Comparison of ENCODE assay signal across 7 mouse cellular contexts in genomic region chr11:115257775-115258510, GRCm38 (mm10). TPM values are rescaled to one million over a fixed set of nuclear protein-coding genes. Genes with fewer than 3 reads are reported as not detected.
A peak's percentile ranks its signal among the peaks of the same experiment; 100 is the strongest.
DNase-seq lines count a peak whose midpoint lies in the region; ATAC-seq and TF ChIP-seq lines count a peak whose summit lies in the region.

No protein-coding gene starts in this region.

- H3K9me3 ChIP-seq in G1E (replicated peaks): peaks cover 6% of the 10 kb centered on the region
- no peaks in the 10 kb centered on the region for H3K9me3 ChIP-seq in intestine, embryonic 14.5 days (ENCODE audit: control insufficient read depth, low read length)

- no peaks in the 10 kb centered on the region for H3K36me3 ChIP-seq in G1E (replicated peaks)
- H3K36me3 ChIP-seq in intestine, embryonic 14.5 days (ENCODE audit: control insufficient read depth, insufficient read depth, low read length): no peaks in the 10 kb centered on the region

- peaks cover 77% of the 10 kb centered on the region for H3K27me3 ChIP-seq in G1E (ENCODE audit: insufficient read depth, low read length)
- peaks cover 66% of the 10 kb centered on the region for H3K27me3 ChIP-seq in intestine, embryonic 14.5 days (replicated peaks; ENCODE audit: control insufficient read depth, insufficient read depth, low read length)

- 0 out of 2 replicates have a peak overlapping the region, but pooled peaks have one; percentile 16 for H3K4me3 ChIP-seq in G1E (ENCODE audit: low read depth, low read length)
- peak overlapping the region; percentile 16; the same call in 1 of the 2 replicates for H3K4me3 ChIP-seq in intestine, embryonic 14.5 days (ENCODE audit: low read depth, low read length)

- no peak overlapping the region for H3K9ac ChIP-seq in intestine, embryonic 14.5 days (ENCODE audit: low read length)

- no peak for DNase-seq in G1E (ENCODE audit: low spot score)
- peak; percentile 57 for DNase-seq in embryo, embryonic 11 days
- DNase-seq in intestine, embryonic 14.5 days (ENCODE audit: low spot score): peak; percentile 72
- DNase-seq in left cerebral cortex, adult 9 months (ENCODE audit: low spot score in 2 of 2): no peak
- no peak for DNase-seq in layer of hippocampus, adult 9-10 months (ENCODE audit: low spot score)
- DNase-seq in lung, postnatal 36 days: no peak

- H3K4me1 ChIP-seq in G1E (ENCODE audit: insufficient read depth, low read depth, low read length): peaks cover 4% of the 10 kb centered on the region
- H3K4me1 ChIP-seq in intestine, embryonic 14.5 days (replicated peaks; ENCODE audit: control insufficient read depth, insufficient read depth, low read length): no peaks in the 10 kb centered on the region

- TF ChIP-seq CTCF in G1E (IDR thresholded peaks at IDR 0.05; ENCODE audit: low read depth, low read length): no peak

- no peak overlapping the region for H3K27ac ChIP-seq in intestine, embryonic 14.5 days (ENCODE audit: low read depth)

- no peak for ATAC-seq in G1E (ENCODE audit: extremely low read depth, insufficient number of reproducible peaks, low FRiP score, poor library complexity, severe bottlenecking)
- ATAC-seq in intestine, embryonic 14.5 days (replicated peaks; ENCODE audit: low FRiP score, low TSS enrichment, low read depth): 0 out of 2 replicates have a peak, but pooled peaks have one; percentile 41
- peak; percentile 62 for ATAC-seq in megakaryocyte-erythroid progenitor cell, adult 5-6 weeks (replicated peaks; ENCODE audit: low FRiP score, low TSS enrichment, poor library complexity, severe bottlenecking)

- WGBS in intestine, embryonic 14.5 days: 15% methylated on average over 58 of the region's 59 CpGs

- peak overlapping the region; percentile 30; the same call in 1 of the 2 replicates for H3K4me2 ChIP-seq in intestine, embryonic 14.5 days (ENCODE audit: low read length)

RNA-seq across cellular contexts. Expression of gene Grin2c, which starts 9.1 kb away (rescaled TPM):
- total RNA-seq in G1E (2014; fragmentation: Nextera tagmentation) (0.53 TPM in 1 of 2 replicates, not detected in the other), G1E (2017) (0.06 TPM in 1 of 2 replicates, not detected in the other)
- not detected in 2 replicates for polyA plus RNA-seq in G1E (2012)
- not detected in 2 replicates for polyA plus RNA-seq in intestine, embryonic 14.5 days (2014; fragmentation: Nextera tagmentation; extraction: Ambion mirVana)
- not detected in 2 replicates for total RNA-seq in megakaryocyte-erythroid progenitor cell, adult 5-6 weeks (2014; fragmentation: Nextera tagmentation)
- total RNA-seq in megakaryocyte-erythroid progenitor cell, adult 5-6 weeks (2017): not detected in 2 replicates

RNA-seq across cellular contexts. Expression of gene Fdxr, which starts 18.9 kb away (rescaled TPM):
- total RNA-seq in G1E (2014; fragmentation: Nextera tagmentation) (3.7 and 10.4 TPM in 2 replicates), G1E (2017) (10.7 and 11.1 TPM in 2 replicates)
- 32.2 and 36.3 TPM in 2 replicates for polyA plus RNA-seq in G1E (2012)
- 11.3 and 14.2 TPM in 2 replicates for polyA plus RNA-seq in intestine, embryonic 14.5 days (2014; fragmentation: Nextera tagmentation; extraction: Ambion mirVana)
- total RNA-seq in megakaryocyte-erythroid progenitor cell, adult 5-6 weeks (2014; fragmentation: Nextera tagmentation): 17.0 and 18.6 TPM in 2 replicates
- 5.9 and 20.8 TPM in 2 replicates for total RNA-seq in megakaryocyte-erythroid progenitor cell, adult 5-6 weeks (2017)

RNA-seq across cellular contexts. Expression of gene Fads6, which starts 39.5 kb away (rescaled TPM):
- total RNA-seq in G1E (2014; fragmentation: Nextera tagmentation) (not detected in 2 replicates), G1E (2017) (0.06 and 0.38 TPM in 2 replicates)
- polyA plus RNA-seq in G1E (2012): not detected in 2 replicates
- 1.4 and 1.6 TPM in 2 replicates for polyA plus RNA-seq in intestine, embryonic 14.5 days (2014; fragmentation: Nextera tagmentation; extraction: Ambion mirVana)
- total RNA-seq in megakaryocyte-erythroid progenitor cell, adult 5-6 weeks (2014; fragmentation: Nextera tagmentation): 0.17 TPM in 1 of 2 replicates, not detected in the other
- 0.38 TPM in 1 of 2 replicates, not detected in the other for total RNA-seq in megakaryocyte-erythroid progenitor cell, adult 5-6 weeks (2017)

RNA-seq across cellular contexts. Expression of gene Otop2, which starts 49.0 kb away (rescaled TPM):
- not detected in 2 replicates for total RNA-seq in G1E (2014; fragmentation: Nextera tagmentation)
- not detected in 2 replicates for total RNA-seq in G1E (2017)
- not detected in 2 replicates for polyA plus RNA-seq in G1E (2012)
- not detected in 2 replicates for polyA plus RNA-seq in intestine, embryonic 14.5 days (2014; fragmentation: Nextera tagmentation; extraction: Ambion mirVana)
- not detected in 2 replicates for total RNA-seq in megakaryocyte-erythroid progenitor cell, adult 5-6 weeks (2014; fragmentation: Nextera tagmentation)
- total RNA-seq in megakaryocyte-erythroid progenitor cell, adult 5-6 weeks (2017): not detected in 2 replicates

Comparison
In these comparisons a context has a peak if more than half of its experiments do, and no peak if none do; other contexts are left out.
1. DNase-seq: peak in embryo, embryonic 11 days (single experiment) and intestine, embryonic 14.5 days (single experiment); none in G1E (single experiment), left cerebral cortex, adult 9 months (0 of 2), layer of hippocampus, adult 9-10 months (single experiment) and lung, postnatal 36 days (single experiment).